Mouse (Mus musculus): ENCODE data around the gene Scamp2.
A peak's percentile ranks its signal among the peaks of the same experiment; 100 is the strongest.

Gene Scamp2

GRCm38 (mm10) chr9:57597929-57598382 is 37.2 kb downstream of the Scamp2 start:
- peak; percentile 28 for DNase-seq

DNA sequence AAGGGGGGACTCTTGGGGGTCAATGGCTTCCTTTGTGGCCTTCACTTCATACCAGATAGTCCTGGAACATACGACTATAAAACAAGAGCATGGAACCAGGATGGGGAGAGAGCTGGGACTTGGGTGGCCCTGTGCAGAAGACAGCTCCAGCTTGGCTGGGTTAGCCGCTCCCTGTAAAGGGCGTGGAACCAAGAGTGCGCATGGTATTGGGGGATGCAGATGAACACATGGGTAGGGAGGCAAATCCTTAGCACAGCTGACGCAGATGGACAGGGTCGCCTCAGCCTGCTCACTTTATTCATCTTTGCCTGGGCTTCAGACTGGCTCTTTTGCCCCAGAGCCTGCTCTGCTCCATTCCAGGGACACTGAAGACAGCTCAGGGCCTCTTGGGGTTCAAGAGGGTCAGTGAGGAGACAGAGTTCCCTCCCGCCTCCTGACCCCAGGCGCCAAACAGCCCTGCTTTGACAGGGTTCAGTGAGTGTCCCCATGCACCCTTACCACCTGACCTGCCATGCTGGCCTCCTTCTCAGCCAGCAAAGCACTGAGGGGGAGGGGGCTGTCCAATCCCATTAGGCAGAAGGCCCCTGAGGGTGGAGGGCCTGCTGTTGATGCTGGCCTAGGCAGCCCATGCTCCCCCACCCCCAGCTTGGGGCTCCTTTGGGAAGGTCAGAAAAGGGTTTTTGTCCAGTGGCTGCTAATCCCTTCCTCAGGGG is 38.3 kb downstream of the Scamp2 start:
- peak; percentile 65 for DNase-seq

DNA sequence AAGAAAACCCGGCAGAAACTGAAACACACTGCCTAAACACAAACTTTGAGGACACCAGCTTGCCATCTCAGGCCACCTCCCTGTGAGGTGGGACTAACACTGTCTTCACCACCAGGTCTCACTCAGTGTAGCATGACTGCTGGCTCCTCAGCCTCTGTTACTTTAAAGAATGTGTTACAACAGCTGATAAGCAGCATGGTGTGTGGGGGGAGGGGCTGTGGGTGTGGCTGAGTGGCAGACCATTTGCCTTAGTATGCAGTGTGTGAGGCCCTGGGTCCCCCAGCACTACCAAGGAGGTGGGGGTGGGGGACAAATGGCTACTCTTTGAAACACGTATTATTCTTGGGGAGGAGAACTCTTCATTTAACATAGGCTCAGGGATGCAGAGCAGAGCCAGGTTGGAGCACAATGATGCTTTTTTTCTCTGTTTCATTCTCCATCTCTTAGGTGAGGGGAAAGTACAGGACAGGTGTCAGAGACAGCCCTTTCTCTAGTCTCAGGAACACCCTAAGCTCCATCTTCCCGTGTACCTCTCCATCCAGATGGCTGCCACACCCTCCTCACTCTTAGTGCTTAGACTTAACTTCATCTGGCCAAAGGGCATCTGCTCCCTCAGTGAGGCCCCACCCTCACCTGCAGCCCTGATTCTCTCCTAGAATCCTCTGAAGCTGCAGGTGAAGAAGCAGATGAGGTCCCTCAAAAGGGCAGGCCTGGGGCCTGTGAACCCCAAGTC is 40.0 kb downstream of the Scamp2 start:
- DNase-seq = peak; percentile 36

- DNase-seq = no peak
These were observed 40.6 kb downstream of the Scamp2 start for GRCm38 (mm10) chr9:57601353-57601706.

GRCm38 (mm10) chr9:57602098-57602497 is 41.4 kb downstream of the Scamp2 start:
- no peak for DNase-seq

DNA sequence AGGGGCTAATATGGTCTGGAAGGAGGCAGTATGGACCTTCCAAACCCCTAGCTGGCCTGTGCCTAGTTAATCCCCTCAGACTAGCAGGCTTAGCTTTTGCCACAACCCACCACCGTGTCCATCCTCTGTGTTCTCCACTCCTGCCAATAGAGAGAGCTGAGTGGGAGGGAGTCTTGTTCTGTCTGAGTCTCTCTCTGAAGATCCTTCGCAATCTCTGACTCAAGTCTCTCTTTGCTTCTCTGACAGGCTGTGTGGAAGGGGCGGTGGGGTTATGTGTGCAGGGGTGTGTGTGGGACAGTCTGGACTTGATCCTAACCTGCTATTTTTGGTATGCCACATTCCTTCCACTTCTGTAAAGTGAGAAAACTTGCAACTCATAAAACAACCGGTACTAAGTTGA is 44.1 kb downstream of the Scamp2 start:
- no peak for DNase-seq

GRCm38 (mm10) chr9:57605503-57605902 is 44.8 kb downstream of the Scamp2 start:
- DNase-seq = no peak

DNA sequence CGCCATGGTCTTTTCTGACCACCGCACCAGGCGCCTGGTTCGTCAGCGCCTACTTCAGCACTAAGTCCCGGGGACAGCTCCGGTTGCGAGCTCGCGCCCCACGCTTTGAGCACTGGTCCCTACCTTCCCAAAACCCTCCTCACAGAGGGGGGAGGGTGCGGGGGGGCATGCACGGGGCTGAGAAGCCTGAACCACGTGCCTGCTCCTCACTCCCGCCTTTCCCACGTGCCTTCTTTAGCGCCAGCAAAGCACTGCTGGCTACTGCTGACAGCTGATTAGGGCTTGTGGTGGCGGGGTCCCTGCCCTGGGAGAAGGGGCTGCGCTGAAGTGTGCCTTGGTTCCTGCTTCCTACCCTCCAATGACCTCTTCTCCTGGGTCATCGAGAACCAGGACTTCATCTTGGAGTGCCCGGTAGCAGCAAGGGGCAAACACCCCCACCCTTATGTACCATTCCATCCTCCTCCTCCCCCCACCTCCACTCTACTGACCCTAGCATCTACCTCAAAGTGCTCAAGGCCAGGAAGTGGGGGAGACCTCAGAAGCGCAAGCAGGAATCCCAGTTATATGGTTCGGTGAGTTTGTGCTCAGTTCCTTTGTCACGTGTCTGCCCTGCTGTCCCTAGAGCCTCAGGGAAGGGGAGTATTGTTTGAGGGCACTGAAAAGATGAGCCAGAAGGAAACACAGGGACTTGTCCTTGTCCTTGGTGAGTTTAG is 45.6 kb downstream of the Scamp2 start, which contains the start of gene Cplx3:
Gene Cplx3 (minus strand): TSS at position 143 of the 713 bp plus-strand sequence.
- peak; percentile 66 for DNase-seq

DNA sequence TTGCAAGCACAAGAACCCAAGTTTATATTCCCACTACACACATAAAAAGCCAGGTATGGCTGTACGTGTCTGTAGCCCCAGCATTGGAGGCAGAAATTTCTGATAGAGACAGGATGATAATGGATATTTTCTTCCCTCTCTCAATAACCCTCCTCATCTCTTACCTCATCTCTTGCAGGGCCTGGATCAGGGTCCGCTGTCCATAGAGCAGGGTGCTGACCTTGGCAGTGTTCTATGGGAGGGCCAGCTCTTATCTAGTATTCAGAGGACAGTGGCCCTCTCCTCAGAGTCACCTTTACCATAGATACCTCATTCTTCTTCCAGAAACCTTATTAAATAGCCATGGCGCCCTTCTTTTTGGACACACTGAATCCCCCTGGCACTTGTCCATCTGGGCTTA is 49.1 kb downstream of the Scamp2 start:
- no peak for DNase-seq

DNA sequence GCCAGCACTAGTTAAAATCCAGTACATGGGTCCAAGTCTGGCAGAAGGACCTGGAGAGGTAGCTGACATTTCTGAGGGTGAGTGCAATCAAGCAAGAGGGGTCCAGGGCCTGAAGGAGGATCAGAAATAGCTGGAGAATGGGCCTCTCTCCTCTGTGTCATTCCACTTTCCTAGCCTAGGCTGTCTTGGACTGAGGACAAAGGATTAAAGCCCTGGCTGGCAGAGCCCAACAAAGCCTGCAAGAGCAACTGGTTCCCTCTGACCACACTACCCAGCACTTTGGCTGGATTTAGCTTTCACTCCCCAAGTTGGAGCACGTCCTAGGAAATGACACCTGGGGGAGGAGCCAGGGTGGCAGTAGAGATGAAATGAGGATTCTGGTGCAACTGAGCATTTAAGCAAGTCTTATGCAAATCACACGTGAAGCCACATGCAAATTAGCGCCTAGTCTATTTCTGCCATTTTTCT is 49.6 kb downstream of the Scamp2 start:
- no peak for DNase-seq

- DNase-seq = no peak
These were observed 51.8 kb downstream of the Scamp2 start for GRCm38 (mm10) chr9:57612587-57612986.

- no peak for DNase-seq
These were observed 53.2 kb downstream of the Scamp2 start for GRCm38 (mm10) chr9:57613975-57614374.

DNA sequence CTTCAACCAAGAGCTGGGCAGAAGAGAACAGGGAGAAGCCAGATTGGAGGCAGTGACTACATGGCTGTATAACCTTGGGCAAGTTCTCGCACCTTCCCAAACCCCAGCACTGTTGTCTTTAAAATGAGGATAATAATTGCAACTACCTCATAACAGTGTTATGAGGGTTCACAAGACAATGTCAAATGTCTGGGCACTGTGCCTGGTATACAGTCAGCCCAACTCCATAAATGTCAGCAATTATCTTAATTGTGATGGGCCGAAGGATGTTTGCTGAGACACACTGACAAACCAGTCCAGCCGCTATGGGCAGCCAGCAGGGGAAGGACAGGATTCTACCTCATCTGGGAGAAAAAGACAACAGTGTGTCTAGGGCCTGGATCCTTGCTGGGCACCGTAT is 54.0 kb downstream of the Scamp2 start:
- DNase-seq = no peak

DNA sequence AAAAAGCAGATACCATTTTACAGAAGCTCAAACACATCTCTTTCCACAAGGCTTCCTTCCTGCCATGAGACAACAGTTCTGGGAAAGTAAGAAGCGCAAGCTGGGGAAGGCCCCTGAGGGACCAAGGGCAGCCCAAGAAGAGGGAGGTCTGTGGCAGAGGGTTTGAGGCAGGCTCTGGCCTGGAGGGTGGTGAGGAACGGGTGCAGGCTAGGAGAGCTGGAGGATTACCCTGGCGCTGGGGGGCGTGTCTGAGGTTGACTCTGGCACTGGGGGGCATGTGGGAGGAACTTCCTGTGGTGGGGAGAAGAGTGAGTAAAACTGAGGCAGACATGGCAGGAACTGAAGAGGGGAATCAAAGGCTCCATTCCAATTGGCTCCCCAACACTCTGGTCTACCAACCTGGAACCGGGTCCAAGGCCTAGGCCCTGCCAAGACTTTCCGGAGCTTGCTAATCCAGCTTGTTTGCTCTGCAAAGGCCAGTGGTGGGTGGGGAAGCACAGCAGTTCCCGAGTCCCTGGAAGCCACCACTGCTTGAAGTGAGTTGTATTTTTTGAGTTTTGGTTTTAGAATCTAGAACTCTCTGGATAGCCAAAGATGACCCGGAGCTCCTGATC is 56.9 kb downstream of the Scamp2 start:
- no peak for DNase-seq

GRCm38 (mm10) chr9:57618854-57619253 is 58.1 kb downstream of the Scamp2 start:
- no peak for DNase-seq

- no peak for DNase-seq
These were observed 59.9 kb downstream of the Scamp2 start, which contains the start of gene Lman1l for GRCm38 (mm10) chr9:57620674-57621073. TSS of gene Lman1l (minus strand) at chr9:57620774.

DNA sequence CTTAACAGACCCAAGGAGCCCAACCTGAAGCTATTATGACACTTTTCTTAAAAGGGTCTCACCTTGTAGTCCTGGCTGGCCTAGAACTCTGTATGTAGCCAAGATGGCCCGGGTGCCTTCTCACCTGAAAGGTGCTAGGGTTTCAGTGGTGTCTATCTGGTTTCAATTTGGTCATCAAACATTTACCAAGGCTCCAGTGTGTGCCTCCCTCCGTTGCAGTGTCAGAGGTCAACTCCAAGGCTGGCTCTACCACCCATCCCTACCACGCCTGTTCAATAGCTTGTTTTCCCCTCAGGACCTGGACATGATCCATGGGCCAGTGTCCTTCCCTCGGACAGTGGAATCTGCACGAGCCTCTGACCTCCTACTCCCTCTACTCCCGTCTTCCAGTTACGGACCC is 63.6 kb downstream of the Scamp2 start:
- no peak for DNase-seq

- no peak for DNase-seq
These were observed 65.1 kb downstream of the Scamp2 start for GRCm38 (mm10) chr9:57625674-57626500.

DNA sequence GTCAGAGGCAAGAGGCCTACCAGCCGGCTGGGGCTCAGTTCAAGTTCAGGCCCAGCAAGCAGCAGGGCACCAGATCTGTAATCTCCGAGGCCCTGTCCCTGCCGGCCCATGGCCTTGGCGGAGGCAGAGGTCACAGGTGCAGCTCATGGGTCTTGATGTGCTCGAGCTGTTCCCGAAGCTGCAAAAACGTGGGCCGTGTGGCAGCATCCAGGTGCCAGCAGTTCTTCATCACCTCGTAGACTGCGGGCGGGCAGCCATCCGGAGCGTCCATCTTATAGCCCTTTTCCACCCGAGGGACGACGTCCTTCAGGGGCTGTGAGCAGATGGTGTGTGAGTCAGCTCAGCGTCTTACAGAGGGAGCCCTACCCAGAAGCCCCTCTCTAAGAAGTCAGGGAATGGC is 66.4 kb downstream of the Scamp2 start:
- no peak for DNase-seq

DNA sequence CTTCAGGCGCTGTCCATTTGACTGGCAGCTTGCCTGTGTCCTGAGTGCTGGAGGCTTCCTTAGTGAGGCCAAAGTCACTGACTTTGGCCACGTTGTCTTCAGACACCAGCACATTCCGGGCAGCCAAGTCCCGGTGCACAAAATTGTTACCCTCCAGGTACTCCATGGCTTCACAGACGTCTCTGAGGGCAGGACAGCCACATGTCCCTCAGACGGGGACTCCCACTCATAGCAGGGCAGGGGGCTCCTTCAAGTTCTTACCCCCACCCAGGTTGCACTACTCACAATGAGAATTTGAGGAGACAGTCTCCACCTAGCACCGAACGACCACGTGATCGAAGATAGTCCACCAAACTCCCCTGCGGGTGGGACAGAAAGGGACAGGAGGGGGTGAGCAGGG is 67.1 kb downstream of the Scamp2 start:
- DNase-seq = no peak

- DNase-seq = no peak
These were observed 68.0 kb downstream of the Scamp2 start for GRCm38 (mm10) chr9:57628717-57629116.

All from kidney, adult 9 months (tissue).